Mouse (Mus musculus) telencephalon, adult 2 months (tissue): Measurements from ENCODE around the gene Kynu.

Experiments used
- DNase-seq: peaks from one replicate; pipeline ENCODE4 v3.0.0-alpha.2; 2011; ENCODE audit warnings: low read depth, low spot score

Kynu gene

DNA sequence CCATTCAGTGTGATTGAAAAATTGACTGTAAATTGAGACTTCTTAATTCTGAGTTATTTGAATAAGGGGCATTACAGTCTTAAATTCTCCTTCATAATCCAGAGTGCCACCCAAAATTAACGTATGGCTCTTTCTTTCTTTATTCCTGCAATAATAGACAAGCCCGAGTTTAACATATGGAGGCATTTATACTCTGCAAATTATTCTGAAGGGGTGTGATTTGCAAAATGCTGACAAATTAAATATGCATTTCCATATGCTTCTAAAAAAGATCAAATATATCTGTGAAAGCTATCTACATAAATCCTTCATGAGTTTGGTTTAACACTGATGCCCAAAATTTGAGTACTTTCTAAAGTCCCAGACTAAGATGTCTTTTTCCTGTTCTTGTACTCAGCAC, 91.8 kb downstream of the Kynu start:
- no peak for DNase-seq

DNA sequence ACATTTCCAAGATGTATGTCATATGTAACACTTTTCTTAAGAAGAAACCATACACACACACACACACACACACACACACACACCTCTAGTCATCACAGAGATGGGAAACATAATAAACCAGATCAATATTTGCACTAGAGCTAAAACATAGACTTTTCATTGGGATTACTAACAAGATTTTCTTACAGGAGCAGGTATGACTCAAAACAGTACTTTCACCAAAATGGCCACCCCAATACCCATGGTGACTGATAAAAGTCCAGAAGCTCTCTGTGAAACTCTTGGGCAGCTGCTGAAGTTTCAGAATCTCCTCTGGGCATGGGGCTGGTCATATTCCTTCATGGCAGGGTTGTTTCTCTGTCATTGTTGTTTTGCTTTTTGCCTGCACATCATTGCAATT, 114.5 kb downstream of the Kynu start:
- no peak for DNase-seq

DNA sequence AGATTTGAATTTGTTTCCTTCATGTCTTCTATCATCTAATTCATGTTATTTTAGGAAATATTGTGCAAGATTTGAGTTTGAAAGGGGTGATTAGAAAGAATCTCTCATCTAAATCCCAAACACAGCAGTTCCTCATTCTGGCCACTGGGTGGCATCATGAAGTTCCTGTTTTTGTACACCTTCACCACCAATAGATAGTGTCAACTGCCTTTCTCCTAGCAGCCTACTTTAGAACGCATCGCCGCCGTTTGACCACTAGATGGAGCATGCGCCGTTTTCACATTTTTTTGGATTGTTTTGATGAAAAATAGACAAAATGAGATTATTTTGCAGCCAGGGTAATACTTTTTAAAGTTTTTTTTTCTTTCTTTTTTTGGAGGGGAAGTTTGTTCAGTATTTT, 118.5 kb downstream of the Kynu start:
- DNase-seq = peak; percentile 68

DNA sequence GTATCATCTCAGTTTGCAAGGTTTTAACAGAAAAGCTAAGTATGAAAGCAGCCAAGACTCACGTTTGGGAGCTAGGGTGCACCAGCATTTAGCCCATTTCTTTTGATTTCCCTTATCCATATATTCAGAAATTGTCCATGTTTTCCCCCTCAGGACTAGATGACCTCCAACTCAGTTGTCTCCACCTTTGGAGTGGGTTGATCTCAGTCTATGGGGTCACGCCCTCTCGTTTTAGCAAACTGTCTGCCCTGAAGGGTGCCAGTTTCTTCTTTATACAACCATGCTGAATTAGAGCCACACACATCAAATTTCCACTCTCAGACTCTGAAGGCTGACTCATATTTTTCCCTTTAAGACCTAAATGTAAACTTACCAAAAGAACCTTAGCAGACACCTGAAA, 119.0 kb downstream of the Kynu start:
- no peak for DNase-seq

DNA sequence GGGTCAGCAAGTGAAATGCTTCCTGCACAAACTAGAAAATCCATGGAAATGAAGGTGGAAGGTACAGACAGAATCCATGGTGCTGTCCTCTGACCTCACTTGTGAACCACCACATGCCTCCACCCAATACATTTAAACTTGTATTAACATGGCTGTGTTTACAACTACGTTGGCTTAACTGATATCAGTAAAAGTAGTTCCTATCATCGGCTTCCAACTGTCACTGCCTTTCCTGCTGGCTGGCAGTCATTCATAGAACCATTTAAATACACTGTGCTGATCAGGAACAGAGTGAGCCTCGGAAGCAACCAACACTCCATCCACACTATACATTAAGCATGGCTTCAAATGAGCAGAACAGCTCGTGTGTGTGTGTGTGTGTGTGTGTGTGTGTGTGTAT, 120.1 kb downstream of the Kynu start:
- no peak for DNase-seq

DNA sequence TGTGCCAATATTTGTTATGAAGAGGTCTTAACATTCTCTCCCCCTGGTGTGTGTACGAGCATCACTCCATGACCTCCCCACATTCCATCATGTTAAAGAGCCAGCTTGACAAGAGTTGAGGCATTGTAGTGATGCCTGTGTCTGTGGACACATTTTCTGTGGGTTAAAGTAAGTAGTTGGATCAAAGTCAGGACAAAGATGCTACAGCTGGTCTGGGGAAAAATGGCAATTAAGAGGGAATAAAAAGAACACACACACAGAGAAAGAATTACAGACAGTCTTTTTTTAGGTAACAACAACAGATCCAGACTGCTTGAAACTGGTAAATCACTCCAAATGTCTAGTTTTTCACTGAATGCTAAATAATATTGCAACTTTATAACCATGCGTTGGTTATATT, 135.3 kb downstream of the Kynu start:
- peak; percentile 26 for DNase-seq

DNA sequence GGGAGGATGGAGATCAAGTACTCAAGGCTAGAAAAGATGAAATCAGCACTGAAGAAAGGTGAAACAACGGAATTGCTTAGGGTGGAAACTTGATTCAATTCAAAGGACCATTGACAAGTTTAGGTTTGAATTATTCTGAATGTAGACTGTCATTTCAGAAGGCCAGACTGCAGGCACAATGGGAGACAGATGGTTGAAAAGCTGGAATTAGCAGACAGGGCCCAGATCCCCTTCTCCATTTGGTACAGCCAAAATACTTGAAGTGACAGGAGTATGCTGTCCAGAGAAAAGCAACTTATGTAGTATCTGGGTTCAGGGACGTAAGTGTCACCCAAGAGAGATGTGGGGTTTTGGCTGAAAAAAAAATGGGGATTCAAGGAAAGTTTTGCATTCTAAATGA, 136.2 kb downstream of the Kynu start:
- DNase-seq = peak; percentile 24

DNA sequence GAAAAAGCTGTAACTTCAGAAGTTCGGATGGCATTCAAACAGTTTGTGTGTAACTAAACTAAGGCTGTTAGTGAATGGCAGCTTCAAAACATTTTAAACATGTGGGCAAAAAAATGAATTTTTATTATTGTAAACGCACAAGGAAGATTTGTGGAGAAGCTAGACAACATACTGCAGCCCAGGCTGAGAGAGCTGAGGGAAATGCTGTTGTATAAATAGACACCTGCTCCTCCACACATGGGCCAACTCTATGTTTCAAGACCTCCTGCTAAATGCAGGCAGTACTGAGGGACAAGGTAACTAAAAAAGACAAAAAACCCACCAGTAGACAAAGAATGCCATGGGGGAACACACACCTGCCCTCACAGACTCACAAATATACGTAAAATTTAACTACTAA, 140.5 kb downstream of the Kynu start:
- DNase-seq = no peak

DNA sequence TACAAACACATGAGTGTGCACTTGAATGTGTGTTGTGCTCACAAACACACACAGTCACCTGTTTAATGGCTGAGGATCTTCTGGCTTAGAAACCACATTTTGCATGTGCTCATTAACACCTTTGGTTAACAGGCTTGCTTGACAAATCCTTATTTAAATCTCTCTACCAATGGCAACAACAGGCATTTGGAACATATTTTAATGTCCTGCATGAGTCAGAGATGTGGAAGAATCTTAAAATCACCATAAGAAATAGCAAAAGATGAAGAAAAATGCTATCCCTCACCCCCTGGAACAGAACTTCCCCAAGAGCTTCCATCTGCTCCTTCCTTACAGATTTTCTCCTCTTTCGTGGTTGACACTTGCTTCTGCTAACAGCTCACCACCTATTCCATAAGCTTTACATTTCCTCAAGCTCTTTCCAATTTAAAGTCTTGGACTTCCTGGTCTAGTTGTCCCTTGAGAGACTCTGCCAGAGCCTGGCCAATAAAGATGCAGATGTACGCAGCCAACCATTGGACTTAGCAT, 157.5 kb downstream of the Kynu start:
- peak; percentile 77 for DNase-seq

DNA sequence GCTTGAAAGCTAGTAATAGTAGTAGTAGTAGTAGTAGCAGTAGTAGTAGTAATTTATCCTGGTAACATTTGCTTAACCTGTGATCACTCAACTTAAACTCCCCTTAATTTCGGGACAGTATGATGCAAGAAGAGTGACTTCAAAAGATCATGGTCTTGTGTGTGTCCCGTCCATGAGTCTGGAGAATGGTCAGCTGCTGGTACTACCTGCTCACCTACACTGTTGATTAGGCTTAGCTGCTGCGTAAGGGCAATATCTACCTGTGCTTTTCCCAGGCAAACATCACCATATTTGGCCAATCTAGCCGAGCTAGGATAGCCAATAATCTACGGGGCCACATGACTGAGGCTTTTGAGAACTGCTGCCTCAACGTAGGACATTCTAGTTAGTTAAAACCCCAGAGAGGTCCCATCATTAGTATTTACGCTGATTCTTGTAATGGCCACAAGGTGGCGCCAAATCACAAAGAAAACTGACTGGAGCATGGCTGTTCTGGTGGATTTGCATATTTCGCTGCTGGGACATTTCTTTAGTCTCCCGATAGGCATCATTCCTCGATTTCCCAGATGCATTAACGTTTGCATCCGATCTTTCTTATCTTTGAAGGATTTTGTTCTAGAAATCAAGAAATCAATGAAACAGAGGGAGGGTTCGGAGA, 167.4 kb downstream of the Kynu start:
- peak; percentile 52 for DNase-seq

DNA sequence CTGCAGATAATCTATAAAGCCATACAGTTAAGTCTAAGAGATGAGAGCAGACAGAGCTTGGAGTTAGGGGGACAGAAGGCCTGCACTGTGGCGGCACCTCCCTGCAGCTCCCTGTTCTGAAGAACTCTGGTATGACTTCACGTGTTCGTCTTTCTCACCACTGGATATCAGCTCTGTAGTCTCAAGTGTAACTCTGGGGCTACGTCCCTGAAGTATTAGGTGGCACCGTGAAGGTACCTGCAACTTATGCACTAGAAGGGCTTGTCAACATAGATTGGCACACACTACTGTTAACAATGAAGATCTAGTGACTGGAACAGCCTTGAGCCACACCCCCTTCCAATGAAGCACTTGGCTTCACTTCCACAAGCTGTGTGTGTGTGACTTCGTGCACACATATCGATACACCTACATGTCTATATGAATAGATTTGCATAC, 168.0 kb downstream of the Kynu start:
- DNase-seq = no peak

DNA sequence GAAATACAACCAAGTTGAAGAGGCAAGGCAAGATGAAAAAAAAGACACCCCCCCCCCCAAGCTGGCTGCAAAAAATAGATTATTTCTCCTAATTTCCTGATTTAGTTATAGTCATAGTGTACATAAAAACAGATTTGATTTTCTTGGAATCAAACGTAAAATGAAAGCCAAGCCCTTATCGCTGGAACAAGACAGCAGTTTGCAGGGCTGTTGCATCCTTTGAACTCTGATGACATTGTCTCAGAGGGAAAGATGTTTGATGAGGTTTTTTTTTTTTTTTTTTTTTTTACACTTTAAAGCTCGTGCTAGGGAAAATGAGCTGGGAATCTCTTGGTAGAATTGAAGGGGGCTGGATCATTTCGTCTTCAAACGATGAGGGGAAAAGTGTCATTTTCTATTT, 172.1 kb downstream of the Kynu start:
- DNase-seq = no peak

DNA sequence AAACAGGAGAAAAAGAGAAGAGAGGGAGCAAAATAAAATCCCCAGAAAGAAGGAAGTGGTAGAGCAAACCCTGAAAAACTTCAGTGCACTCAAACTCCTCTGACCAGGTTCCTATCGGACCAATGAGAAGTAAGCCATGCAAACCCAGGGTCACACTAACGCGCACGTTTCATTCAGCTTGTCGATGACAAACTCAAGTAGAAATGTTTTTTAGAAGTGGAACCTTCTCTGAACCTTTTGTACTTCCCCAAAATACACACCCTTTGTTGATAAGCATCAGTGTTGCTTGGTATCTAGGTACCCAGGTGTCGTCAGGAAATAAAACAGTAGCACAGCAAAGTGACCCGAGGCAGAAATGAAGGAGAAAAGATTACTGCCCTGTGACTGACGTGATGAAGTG, 172.6 kb downstream of the Kynu start:
- DNase-seq = no peak

DNA sequence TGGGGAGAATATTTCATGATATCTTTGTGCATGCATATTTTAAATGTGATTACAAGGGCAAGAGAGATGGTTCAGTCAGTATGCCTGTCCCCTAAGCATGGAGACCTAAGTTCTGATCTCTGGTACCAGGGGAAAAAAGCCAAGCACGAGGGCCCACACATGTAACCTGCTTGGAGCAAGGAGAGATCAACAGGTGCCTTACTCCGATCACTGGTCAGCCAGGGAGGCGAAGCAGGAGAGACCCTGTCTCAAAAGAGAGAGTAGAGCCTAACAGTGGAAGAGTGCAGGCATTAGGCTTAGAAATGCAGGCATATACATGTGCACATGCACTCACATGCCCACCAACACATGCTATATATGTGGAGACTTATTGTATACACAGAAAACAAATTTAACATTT, 173.7 kb downstream of the Kynu start:
- DNase-seq = no peak
